Mouse (Mus musculus) thymus, postnatal 0 days (tissue): ENCODE measurements around the gene Agpat2. TPM values are rescaled to one million over a fixed set of nuclear protein-coding genes. Genes with fewer than 3 reads are reported as not detected.

Experiments
- microRNA counts: library from miRNA; unstranded; fragments of <30 nt; microRNA quantifications from one replicate; lab custom pipeline; 2015
- microRNA-seq: library from miRNA; unstranded; fragments of <30 nt; microRNA quantifications from one replicate; pipeline ENCODE4, GENCODE M21; 2016; ENCODE audit warnings: borderline number of aligned reads
- polyA plus RNA-seq: library from polyadenylated mRNA; unstranded; fragments of >200 nt; fragmentation: Nextera tagmentation; extraction: Ambion mirVana; gene quantifications from 2 replicates; pipeline ENCODE4 v1.2.1, GENCODE M21; 2015

Gene Agpat2
- polyA plus RNA-seq, 1 experiment from 2014 or later = 14.7 TPM

MicroRNA genes within 50 kb of the gene (microRNA counts, 519-probe panel; counts per million panel counts)
- microRNA mmu-miR-126-3p (lab: Ali Mortazavi, UCI) = 7,678 counts per million, percentile 96 among the panel's probes with 10 or more counts
- 4,437 counts per million, percentile 80 among the panel's probes with 10 or more counts for microRNA mmu-miR-126-5p (lab: Ali Mortazavi, UCI)

Small RNA genes lying within 50 kb of the gene (microRNA-seq; reads per million reads assigned to microRNA genes)
- not detected for gene Mir126a
- gene Mir126b = not detected

Other genes with a start within 250 kb of the Agpat2 start
- 15.9 and 17.1 TPM in 2 replicates for gene Card9, start 243.5 kb downstream of the Agpat2 start, polyA plus RNA-seq
- gene Snapc4, start 223.8 kb downstream of the Agpat2 start, polyA plus RNA-seq = 14.2 and 19.4 TPM in 2 replicates
- gene Entr1, start 215.1 kb downstream of the Agpat2 start, polyA plus RNA-seq = 164 and 184 TPM in 2 replicates
- gene Pmpca, start 215.1 kb downstream of the Agpat2 start, polyA plus RNA-seq = 81.8 and 83.4 TPM in 2 replicates
- gene Inpp5e, start 195.2 kb downstream of the Agpat2 start, polyA plus RNA-seq = 13.9 and 14.1 TPM in 2 replicates
- gene Sec16a, start 159.2 kb downstream of the Agpat2 start, polyA plus RNA-seq = 12.4 and 12.9 TPM in 2 replicates
- 44.3 and 54.9 TPM in 2 replicates for gene Notch1, start 87.8 kb downstream of the Agpat2 start, polyA plus RNA-seq
- gene Egfl7, start 24.4 kb downstream of the Agpat2 start, polyA plus RNA-seq = 43.6 and 50.0 TPM in 2 replicates
- gene Gm20532, start 17.8 kb downstream of the Agpat2 start, polyA plus RNA-seq = not detected in 2 replicates
- gene Fam69b, start 24.0 kb upstream of the Agpat2 start, polyA plus RNA-seq = 11.9 and 12.2 TPM in 2 replicates
- gene Lcn4, start 66.9 kb upstream of the Agpat2 start, polyA plus RNA-seq = 2.2 and 3.9 TPM in 2 replicates